Mouse (Mus musculus): ENCODE measurements around the gene Parvb. TPM values are rescaled to one million over a fixed set of nuclear protein-coding genes. Genes with fewer than 3 reads are reported as not detected.
"Not testable (repeated sequence)": the region's sequence is repeated elsewhere in the genome, so short reads cannot be mapped to it uniquely, and the experiment has no call there.

Gene Parvb
- polyA plus RNA-seq, 1 experiment from 2014 or later: 4.8 TPM

DNA sequence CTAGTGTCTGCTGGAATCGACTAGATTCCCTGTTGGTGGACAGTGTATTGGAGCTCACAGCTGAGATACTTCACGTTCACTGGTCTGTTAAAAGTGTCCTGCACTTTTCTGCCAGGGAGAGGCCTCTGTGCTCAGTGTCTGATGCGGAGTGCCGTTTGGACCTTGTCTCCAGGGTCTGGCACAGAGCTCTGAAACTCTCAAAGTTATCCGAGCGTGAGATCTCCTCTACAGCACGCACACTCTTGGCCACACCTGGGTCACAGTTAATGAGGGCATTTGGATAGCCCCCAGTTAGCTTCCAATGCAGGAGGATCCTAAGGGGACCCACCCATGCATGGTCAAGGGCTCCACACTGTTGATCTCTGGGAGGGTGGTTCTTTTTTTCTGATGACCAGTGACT lies 46.2 kb downstream of the Parvb start:
- H3K36me3 ChIP-seq: peaks cover 3% of the 10 kb centered on the region; the same call in 1 of the 2 replicates
- 82% methylated on average over 7 of the region's 7 CpGs for WGBS
- no peak overlapping the region for H3K4me2 ChIP-seq (replicated peaks)
- no peak for ATAC-seq (ENCODE audit: insufficient number of reproducible peaks, low FRiP score, low TSS enrichment, low read depth)
- H3K27me3 ChIP-seq: no peaks in the 10 kb centered on the region
- no peaks in the 10 kb centered on the region for H3K4me1 ChIP-seq
- no peaks in the 10 kb centered on the region for H3K9me3 ChIP-seq (replicated peaks)
- no peak overlapping the region for H3K9ac ChIP-seq
- H3K27ac ChIP-seq (replicated peaks): no peak overlapping the region
- H3K4me3 ChIP-seq (replicated peaks): no peak overlapping the region

DNA sequence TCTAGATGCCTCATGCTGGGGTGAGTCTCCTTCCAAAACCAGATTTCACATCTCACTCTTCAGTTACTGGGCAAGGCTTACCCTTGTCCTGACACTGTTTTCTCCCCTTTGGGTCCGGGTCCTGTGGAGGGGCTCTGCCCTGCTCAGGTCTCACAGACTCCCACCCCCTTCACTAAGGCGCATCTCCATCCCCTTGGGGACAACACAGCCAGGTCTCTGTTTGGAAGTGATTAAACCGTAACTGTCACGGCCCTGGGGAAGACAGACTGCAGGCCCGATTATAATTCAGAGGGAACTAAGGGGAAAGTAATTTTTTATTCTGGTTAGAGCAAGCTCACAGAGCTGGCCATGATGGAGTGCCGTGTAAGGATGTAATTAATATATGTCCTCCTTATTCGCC lies 46.8 kb downstream of the Parvb start:
- Histone ChIP-seq H3K9me3 (replicated peaks) (no peaks in the 10 kb centered on the region), H3K4me3 (replicated peaks) (no peak overlapping the region), H3K36me3 (peaks cover 3% of the 10 kb centered on the region; the same call in 1 of the 2 replicates), H3K4me2 (replicated peaks) (no peak overlapping the region), H3K4me1 (no peaks in the 10 kb centered on the region), H3K27me3 (no peaks in the 10 kb centered on the region), H3K9ac (no peak overlapping the region), H3K27ac (replicated peaks) (no peak overlapping the region)
- ATAC-seq (ENCODE audit: insufficient number of reproducible peaks, low FRiP score, low TSS enrichment, low read depth): no peak
- 41% methylated on average over 7 of the region's 7 CpGs for WGBS

DNA sequence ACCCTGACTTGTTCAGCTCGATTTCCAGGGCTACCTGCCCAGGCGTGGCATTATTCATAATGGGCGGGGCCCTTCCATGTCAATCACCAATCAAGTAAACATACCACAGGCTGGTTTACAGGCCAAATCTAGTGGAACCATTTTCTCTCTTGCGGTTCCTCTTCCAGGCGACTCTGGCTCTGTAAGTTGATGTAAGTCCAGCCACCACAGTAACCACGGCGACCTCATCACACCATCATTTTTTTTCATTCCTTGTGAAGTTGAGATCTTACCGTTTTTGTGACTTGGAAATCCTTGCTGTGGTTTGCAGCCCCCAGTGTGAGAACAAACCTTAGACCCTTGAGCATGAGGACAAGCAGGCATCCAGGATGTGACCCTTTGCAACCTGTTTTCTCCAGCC lies 48.5 kb downstream of the Parvb start:
- Histone ChIP-seq H3K4me2 (replicated peaks) (no peak overlapping the region), H3K9ac (no peak overlapping the region), H3K36me3 (peaks cover 3% of the 10 kb centered on the region; the same call in 1 of the 2 replicates), H3K4me3 (replicated peaks) (no peak overlapping the region), H3K9me3 (replicated peaks) (no peaks in the 10 kb centered on the region), H3K4me1 (0 out of 2 replicates have a peak, but pooled peaks cover 3% of the 10 kb centered on the region), H3K27me3 (no peaks in the 10 kb centered on the region), H3K27ac (replicated peaks) (no peak overlapping the region)
- no peak for ATAC-seq (ENCODE audit: insufficient number of reproducible peaks, low FRiP score, low TSS enrichment, low read depth)
- WGBS: 71% methylated on average over 8 of the region's 8 CpGs

DNA sequence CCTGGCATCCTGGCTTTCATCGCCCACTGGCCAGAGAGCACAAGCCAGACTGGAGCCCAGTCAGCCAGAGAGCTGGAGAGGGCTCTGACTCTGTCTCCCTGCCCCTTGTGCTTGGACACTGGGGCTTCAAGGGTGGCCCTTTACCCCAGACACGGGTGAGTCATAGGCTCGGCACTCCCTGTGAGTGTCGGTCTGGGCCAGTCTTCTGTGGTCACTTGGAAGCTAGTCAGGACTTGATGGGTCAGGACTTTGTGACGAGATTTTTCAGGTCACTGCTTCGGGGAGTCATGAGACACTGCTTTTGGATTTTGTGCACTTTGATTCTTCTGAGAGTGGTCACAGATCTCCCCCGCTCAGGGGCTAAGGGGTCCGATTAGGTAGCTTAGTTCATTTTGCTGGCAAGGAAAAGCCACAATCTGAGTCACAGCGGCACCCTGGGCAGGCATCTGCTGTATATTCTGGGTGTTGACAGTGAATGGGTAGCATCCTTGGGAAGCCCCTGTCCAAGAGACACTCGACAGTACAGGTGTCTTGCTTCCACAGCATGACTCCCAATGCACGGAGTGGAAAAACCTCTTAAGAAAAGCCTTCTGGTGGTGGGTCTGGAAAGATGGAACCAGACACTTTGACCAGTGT lies 49.0 kb downstream of the Parvb start:
- Histone ChIP-seq H3K4me2 (replicated peaks) (no peak overlapping the region), H3K27me3 (no peaks in the 10 kb centered on the region), H3K9me3 (replicated peaks) (no peaks in the 10 kb centered on the region), H3K27ac (replicated peaks) (no peak overlapping the region), H3K36me3 (peaks cover 3% of the 10 kb centered on the region; the same call in 1 of the 2 replicates), H3K9ac (no peak overlapping the region), H3K4me3 (replicated peaks) (no peak overlapping the region), H3K4me1 (0 out of 2 replicates have a peak, but pooled peaks cover 3% of the 10 kb centered on the region)
- WGBS: 81% methylated on average over 11 of the region's 11 CpGs
- no peak for ATAC-seq (ENCODE audit: insufficient number of reproducible peaks, low FRiP score, low TSS enrichment, low read depth)

DNA sequence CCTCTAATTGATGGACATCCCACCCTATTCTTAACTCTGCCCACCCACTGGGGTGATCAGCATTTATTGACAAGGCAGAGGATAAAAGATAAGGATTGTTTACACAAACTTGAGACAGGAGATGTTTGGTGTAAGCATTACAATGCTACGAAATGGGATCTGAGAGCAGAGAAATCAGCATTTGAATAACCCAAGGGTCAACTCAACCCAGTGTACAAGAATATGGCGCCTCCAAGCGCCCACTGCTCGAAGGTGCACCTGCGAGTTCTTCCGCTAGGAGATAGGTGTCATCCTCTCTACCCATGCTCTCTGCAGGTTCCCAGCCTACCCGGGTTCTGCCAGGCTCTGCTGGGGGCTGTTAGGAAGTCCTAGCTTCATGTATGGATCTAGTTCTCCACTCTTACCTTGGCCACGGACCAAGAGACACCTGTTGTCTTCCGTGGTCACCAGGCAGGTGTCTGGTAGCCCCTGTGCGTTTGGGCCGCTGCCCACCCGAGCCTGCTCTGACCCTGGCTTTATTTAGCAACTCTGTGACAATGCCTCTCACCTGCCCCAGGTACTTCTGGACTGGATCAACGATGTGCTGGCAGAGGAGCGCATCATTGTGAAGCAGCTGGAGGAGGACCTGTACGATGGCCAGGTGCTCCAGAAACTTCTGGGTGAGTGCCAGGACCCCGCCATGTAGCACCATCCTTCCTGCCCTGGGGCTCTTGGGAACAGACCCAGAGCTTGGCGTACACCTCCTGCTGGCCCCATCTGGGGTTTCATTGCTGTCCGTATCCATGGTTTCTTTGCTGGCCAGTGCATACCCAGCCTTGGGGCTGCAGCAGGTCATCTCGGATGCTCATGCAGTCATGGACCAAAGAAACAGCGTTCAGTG lies 50.6 kb downstream of the Parvb start:
- ATAC-seq (ENCODE audit: insufficient number of reproducible peaks, low FRiP score, low TSS enrichment, low read depth): no peak
- H3K4me2 ChIP-seq (replicated peaks): no peak overlapping the region
- H3K9ac ChIP-seq: no peak overlapping the region
- no peaks in the 10 kb centered on the region for H3K36me3 ChIP-seq
- WGBS: 78% methylated on average over 20 of the region's 20 CpGs
- no peaks in the 10 kb centered on the region for H3K9me3 ChIP-seq (replicated peaks)
- H3K4me3 ChIP-seq (replicated peaks): no peak overlapping the region
- H3K27me3 ChIP-seq: no peaks in the 10 kb centered on the region
- H3K27ac ChIP-seq (replicated peaks): no peak overlapping the region
- H3K4me1 ChIP-seq: 0 out of 2 replicates have a peak, but pooled peaks cover 3% of the 10 kb centered on the region

DNA sequence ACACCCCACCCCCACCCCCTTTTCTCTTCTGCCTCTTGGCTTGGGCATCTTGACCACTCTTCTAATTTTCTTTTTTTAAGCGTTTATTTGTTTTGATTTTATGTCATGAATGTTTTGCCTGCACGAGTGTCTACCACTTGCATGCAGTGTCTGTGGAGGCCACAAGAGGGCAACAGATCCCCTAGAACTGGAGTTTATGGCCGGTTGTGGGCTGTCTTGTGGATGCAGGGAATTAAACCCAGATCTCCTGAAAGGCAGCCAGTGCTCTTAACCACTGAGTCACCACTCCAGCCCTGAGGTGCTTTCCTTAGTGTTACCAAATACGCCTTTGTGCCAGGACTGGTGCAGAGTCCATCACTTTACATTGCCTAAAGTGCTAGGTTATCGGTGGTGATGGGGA lies 52.2 kb downstream of the Parvb start:
- H3K27me3 ChIP-seq: no peaks in the 10 kb centered on the region
- H3K9me3 ChIP-seq (replicated peaks): no peaks in the 10 kb centered on the region
- H3K36me3 ChIP-seq: no peaks in the 10 kb centered on the region
- WGBS: 64% methylated on average over 5 of the region's 5 CpGs
- no peak for ATAC-seq (ENCODE audit: insufficient number of reproducible peaks, low FRiP score, low TSS enrichment, low read depth)
- no peak overlapping the region for H3K27ac ChIP-seq (replicated peaks)
- H3K4me3 ChIP-seq (replicated peaks): no peak overlapping the region
- H3K4me1 ChIP-seq: 0 out of 2 replicates have a peak, but pooled peaks cover 3% of the 10 kb centered on the region
- H3K4me2 ChIP-seq (replicated peaks): no peak overlapping the region
- no peak overlapping the region for H3K9ac ChIP-seq

DNA sequence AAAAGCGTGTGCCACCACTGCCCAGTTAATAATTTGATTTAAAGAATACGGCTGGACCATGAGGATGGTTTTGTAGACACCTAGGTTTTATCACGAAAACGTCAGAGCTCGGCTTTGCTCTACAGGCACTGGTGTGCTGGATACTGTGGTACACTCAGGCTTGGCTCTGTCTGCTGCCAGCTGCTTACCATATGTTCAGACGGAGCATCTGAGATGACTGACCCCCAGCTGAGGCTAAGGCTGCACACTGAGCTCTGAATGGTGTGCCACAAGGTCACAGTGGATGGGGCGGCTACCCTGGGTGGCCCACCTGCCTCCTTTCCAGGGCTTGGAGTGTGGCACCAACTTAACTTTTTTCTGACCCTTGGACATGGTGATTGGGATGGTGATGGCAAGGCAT lies 53.6 kb downstream of the Parvb start:
- Histone ChIP-seq H3K4me1 (0 out of 2 replicates have a peak, but pooled peaks cover 3% of the 10 kb centered on the region), H3K9me3 (replicated peaks) (no peaks in the 10 kb centered on the region), H3K4me3 (replicated peaks) (no peak overlapping the region), H3K27ac (replicated peaks) (no peak overlapping the region), H3K27me3 (no peaks in the 10 kb centered on the region), H3K36me3 (no peaks in the 10 kb centered on the region), H3K4me2 (replicated peaks) (no peak overlapping the region), H3K9ac (no peak overlapping the region)
- WGBS: 69% methylated on average over 7 of the region's 7 CpGs
- ATAC-seq (ENCODE audit: insufficient number of reproducible peaks, low FRiP score, low TSS enrichment, low read depth): no peak

DNA sequence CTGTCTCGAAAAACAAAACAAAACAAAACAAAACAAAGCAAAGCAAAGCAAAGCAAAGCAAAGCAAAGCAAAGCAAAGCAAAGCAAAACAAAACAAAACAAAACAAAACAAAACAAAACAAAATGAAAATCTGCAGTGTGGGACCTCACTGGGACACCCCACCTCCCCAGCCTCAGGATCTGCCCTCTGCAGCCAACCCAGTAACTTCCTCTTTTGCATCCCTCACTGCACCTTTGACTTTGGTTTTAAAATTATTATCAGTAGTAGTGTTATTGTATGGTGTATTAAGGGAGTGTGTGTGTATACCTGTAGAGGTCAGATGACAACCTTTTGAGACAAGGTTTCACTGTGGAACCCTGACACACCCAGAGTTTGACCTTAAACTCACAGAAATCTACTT lies 57.1 kb downstream of the Parvb start:
- not testable (repeated sequence) for H3K27me3 ChIP-seq; H3K9me3 ChIP-seq (replicated peaks); H3K27ac ChIP-seq (replicated peaks); H3K4me2 ChIP-seq (replicated peaks); H3K36me3 ChIP-seq; ATAC-seq (ENCODE audit: insufficient number of reproducible peaks, low FRiP score, low TSS enrichment, low read depth); H3K4me3 ChIP-seq (replicated peaks); H3K4me1 ChIP-seq; H3K9ac ChIP-seq
- 82% methylated on average over 1 of the region's 1 CpGs for WGBS

DNA sequence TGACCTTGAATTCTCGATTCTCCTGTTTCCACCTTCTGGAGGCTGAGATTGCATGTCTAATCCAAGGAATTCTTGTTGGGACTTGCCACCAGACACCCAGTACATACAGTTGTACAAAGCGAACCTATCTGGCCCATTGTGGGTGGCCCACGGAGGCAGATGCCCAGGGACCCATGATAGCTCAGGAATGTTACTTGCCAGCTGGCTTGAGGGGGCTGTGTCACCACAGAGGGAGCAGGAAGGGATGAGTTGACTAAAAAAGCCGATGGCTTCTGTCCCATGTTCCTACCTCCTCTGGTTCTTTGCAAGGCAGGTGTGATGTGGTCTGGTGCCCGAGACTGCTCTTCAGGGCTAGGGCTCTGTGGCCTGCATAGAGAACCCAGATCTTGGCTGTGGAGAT lies 59.3 kb downstream of the Parvb start:
- H3K9me3 ChIP-seq (replicated peaks): no peaks in the 10 kb centered on the region
- no peak overlapping the region for H3K4me3 ChIP-seq (replicated peaks)
- no peak overlapping the region for H3K9ac ChIP-seq
- no peaks in the 10 kb centered on the region for H3K4me1 ChIP-seq
- no peak overlapping the region for H3K27ac ChIP-seq (replicated peaks)
- 84% methylated on average over 5 of the region's 5 CpGs for WGBS
- H3K4me2 ChIP-seq (replicated peaks): no peak overlapping the region
- H3K36me3 ChIP-seq: no peaks in the 10 kb centered on the region
- ATAC-seq (ENCODE audit: insufficient number of reproducible peaks, low FRiP score, low TSS enrichment, low read depth): no peak
- no peaks in the 10 kb centered on the region for H3K27me3 ChIP-seq

DNA sequence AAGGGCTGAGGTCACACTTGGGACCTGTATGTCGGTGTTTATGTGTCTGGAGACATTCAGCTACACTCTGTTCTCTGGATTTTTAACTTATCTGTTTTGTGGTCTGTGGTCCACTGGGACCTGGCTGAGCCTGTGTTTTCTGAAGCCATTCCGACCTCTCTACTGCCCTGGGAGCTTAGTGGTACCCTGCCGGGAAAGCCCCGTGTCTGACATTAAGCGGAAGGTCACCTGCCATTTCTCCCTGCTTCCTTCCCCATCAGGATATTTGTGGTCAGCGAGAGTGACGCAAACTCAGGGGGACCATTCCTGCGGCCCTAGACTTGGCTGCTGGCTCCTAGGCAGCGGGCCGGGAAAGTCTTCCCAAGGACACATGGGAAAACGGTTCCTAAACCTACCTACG lies 61.7 kb downstream of the Parvb start:
- H3K9me3 ChIP-seq (replicated peaks): no peaks in the 10 kb centered on the region
- no peak overlapping the region for H3K9ac ChIP-seq
- no peak overlapping the region; the same call in 1 of the 2 replicates for H3K27ac ChIP-seq (replicated peaks)
- no peaks in the 10 kb centered on the region for H3K27me3 ChIP-seq
- no peak for ATAC-seq (ENCODE audit: insufficient number of reproducible peaks, low FRiP score, low TSS enrichment, low read depth)
- WGBS: 75% methylated on average over 12 of the region's 12 CpGs
- no peaks in the 10 kb centered on the region for H3K36me3 ChIP-seq
- no peak overlapping the region for H3K4me3 ChIP-seq (replicated peaks)
- H3K4me2 ChIP-seq (replicated peaks): no peak overlapping the region
- H3K4me1 ChIP-seq: peaks cover 5% of the 10 kb centered on the region

DNA sequence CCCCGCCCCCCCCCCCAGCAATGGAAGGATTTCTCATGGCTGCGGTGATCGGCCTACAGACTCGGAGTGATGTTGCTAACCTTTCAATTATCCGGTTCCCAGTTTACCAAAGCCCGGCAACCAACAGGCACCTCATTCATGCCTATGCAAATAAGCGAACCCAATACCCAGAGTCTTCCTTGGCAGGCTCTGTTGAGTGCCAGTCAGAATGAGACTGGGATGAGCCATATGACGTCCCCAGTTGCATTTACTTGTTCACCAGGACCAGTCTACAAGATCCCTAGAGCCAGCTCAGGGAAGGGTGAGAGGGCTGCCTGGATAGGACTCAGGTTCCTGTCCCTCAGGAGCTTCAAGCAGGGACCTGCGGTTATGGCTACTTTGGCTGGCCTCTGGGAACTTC lies 62.5 kb downstream of the Parvb start:
- 59% methylated on average over 8 of the region's 9 CpGs for WGBS
- no peaks in the 10 kb centered on the region for H3K9me3 ChIP-seq (replicated peaks)
- no peak overlapping the region for H3K4me2 ChIP-seq (replicated peaks)
- H3K4me1 ChIP-seq: peaks cover 13% of the 10 kb centered on the region
- H3K4me3 ChIP-seq (replicated peaks): no peak overlapping the region
- no peaks in the 10 kb centered on the region for H3K27me3 ChIP-seq
- H3K27ac ChIP-seq (replicated peaks): no peak overlapping the region
- ATAC-seq (ENCODE audit: insufficient number of reproducible peaks, low FRiP score, low TSS enrichment, low read depth): no peak
- no peak overlapping the region for H3K9ac ChIP-seq
- no peaks in the 10 kb centered on the region for H3K36me3 ChIP-seq

Measured in embryonic facial prominence, embryonic 15.5 days (tissue).